Mouse (Mus musculus) ovary, postnatal 36 days (tissue): Measurements from ENCODE around the gene Atf1.

Experiments
- DNase-seq: peaks from one replicate; pipeline ENCODE4 v3.0.0; 2022; ENCODE audit warnings: low spot score, mixed read lengths

Gene Atf1

GRCm38 (mm10) chr15:100216173-100216572 lies 11.4 kb upstream of the Atf1 start:
- no peak for DNase-seq

GRCm38 (mm10) chr15:100218018-100218417 lies 9.6 kb upstream of the Atf1 start:
- no peak for DNase-seq

DNA sequence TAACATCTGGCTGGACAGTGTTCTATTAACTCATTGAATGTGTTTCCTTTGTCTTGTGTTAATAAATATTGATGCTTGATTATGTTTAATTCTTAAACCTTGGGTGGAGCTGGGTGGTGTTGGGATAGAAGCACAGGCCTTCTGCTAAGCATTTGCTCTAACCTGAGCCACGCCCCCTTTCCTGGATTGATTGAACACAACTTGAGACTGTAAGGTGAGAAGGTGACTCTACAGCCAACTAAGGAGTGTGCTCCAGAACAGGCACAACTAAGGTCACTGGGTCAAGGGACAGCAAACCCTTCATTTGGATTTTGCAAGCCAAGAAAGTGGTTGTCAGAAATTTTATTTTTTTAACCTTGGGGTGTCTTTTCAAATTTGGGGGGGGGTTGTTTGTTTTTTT lies 8.2 kb upstream of the Atf1 start:
- DNase-seq, result no peak

DNA sequence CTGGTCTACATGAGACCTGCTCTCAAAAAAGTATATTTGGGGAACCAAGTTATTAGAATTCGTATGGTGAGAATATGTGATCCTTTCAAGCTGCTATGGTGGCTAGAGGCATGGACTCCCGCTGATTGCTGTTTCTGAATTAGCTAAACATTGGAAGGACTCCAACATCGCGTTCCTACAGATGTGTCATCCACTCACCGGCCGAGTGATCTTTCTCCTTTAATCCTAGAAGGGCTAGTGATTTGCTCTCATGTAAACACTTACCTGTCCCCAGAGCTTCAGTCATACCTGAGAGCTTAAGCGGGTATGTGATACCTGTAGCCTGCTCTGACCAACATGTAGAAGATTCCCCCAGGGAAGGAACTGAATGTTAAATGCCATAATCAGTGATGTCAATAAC lies 6.7 kb upstream of the Atf1 start:
- DNase-seq, result no peak

- DNase-seq, result no peak
These were observed 2.2 kb upstream of the Atf1 start for GRCm38 (mm10) chr15:100225381-100225780.

DNA sequence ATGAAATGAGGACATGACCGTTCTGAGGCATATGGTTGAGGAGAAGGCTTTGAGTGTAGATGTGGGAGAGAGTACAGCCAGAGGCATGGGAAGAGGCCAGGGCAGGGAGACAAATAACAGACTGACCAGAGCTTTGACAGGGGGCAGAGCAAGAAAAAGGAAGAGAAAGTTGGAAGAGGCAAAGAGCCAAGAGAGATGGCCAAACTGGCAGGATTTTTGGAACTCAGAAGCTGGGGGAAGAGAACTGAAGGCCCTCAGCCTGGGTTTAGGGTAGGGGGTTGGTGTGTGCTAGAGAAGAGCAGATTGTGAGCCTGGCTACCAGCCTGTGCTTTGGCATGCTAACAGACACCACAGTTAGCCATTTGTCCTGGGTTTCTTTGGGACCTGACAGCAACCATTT lies 1.7 kb upstream of the Atf1 start:
- DNase-seq, result no peak

GRCm38 (mm10) chr15:100227031-100227662 lies 472 bp upstream of the Atf1 start:
- DNase-seq, result peak; percentile 31

GRCm38 (mm10) chr15:100228535-100229336 lies 1.1 kb downstream of the Atf1 start:
- no peak for DNase-seq

DNA sequence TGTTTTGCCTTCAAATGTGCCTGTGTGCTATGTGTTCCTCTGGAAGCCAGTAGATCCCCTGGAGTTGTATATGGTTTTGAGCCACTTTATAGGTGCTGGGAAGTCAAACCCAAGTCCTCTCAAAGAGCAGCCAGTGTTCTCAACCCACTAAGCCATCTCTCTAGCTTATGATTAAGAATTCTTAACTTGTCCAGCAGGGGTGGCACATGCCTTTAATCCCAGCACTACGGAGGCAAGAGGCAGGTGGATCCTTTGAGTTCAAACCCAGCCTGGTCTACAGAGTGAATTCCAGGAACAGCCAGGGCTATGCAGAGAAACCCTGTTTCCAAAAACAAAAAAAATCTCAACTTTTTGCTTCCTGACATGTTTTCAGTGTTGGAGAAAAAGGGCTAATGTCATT lies 3.0 kb downstream of the Atf1 start:
- no peak for DNase-seq

GRCm38 (mm10) chr15:100231616-100232525 lies 4.3 kb downstream of the Atf1 start:
- DNase-seq, result no peak

DNA sequence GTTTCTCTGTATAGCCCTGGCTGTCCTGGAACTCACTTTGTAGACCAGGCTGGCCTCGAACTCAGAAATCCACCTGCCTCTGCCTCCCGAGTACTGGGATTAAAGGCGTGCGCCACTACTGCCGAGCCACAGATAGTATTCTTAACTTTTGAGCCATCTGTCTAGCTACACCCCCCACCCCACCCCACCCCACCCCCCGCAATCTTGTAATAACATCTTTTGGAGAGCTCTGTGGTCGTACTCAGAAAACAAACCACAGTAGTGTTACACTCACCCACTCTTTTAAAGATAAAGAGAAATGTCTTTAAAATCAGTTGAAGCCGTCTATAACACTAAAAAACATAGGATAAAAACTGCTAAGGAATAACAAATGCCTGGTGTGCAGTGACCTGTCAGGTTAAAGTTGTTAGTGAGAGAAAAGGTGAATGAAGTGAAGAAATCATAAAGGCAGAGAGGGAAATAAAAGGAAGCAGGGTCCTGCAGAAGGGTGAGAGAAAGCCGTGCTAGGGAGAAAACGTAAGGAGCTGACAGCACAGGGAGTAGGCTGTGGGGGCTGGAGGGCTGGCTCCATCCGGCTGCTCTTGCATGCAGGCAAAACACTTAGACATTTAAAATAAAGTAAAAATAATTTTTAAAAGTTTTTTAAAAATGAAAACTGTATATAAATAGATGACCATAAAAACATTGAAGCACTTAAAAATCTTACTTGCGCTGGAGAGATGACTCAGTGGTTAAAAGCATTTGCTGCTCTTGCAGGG lies 7.8 kb downstream of the Atf1 start:
- no peak for DNase-seq

- no peak for DNase-seq
These were observed 9.3 kb downstream of the Atf1 start for GRCm38 (mm10) chr15:100236952-100237351.

DNA sequence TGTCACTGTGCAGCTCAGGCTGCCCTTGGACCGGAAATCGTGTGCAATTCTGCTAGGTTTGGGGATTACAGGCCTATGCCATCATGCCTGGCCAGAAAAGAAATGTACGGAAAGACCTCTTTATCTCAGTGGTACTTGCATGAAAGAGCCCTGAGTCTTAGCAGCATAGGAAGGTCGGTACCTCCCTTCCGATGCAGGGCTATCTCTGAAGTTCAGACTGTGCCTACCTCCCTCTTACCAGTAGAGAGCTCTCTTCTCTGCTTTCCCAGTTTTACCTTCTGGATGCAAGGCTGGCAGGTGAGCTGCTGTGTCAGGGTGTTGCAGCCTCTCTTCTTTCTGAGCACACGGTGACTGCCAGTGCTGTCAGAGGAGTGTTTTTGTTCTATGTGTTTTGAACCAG lies 14.2 kb downstream of the Atf1 start:
- no peak for DNase-seq

DNA sequence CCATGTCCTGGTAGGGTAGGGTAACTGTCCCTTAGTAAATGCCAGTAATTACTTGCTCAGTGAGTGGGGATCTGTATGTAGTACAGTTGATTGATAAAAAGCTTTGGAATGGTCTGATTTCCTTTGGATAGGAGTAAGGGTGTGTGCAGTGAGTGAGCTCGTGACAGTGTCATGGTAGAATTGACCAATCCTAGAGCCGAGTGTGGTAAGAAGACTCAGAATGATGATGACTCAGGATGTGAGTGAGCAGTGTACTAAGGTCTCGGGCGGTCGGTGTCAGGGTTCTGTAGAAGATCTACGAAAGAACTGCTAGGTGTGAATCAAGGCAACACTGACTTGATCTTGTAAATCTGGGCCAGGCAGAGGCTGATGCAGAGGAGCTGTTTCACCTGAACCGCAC lies 18.3 kb downstream of the Atf1 start:
- DNase-seq, result no peak

GRCm38 (mm10) chr15:100247296-100247695 lies 19.7 kb downstream of the Atf1 start:
- no peak for DNase-seq

DNA sequence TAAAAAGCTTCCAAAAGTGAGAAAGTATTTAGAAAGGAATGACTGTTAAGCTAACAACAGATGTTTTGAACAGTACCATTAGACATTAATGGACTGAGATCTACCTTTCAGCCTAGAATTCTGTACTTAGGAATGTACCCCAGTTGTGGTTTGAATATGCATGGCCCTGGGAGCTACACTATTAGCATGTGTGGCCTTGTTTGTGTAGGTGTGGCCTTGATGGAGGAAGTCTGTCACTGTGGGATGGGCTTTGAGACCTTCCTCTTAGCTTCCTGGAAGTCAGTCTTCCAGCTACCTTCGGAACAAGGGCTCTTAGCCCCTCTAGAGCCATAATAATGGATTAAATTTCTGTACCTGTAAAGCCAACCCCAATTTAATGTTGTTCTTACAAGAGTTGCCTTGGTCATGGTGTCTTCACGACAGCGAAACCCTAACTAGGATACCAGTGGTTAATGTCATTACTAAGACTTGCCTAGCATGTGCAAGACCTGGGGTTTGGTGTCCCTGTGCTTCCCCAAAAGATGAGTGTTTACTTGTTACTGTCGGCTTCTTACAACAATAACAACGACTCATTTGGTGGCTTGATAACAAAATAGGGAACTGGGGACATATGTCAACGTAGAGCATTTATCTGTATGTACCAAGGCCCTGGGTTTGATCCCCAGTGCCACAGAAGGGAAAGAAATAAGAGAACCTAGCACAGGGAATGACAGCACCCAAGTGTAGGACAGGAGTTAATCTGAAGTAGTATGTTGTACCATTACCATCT lies 21.2 kb downstream of the Atf1 start:
- DNase-seq, result no peak

DNA sequence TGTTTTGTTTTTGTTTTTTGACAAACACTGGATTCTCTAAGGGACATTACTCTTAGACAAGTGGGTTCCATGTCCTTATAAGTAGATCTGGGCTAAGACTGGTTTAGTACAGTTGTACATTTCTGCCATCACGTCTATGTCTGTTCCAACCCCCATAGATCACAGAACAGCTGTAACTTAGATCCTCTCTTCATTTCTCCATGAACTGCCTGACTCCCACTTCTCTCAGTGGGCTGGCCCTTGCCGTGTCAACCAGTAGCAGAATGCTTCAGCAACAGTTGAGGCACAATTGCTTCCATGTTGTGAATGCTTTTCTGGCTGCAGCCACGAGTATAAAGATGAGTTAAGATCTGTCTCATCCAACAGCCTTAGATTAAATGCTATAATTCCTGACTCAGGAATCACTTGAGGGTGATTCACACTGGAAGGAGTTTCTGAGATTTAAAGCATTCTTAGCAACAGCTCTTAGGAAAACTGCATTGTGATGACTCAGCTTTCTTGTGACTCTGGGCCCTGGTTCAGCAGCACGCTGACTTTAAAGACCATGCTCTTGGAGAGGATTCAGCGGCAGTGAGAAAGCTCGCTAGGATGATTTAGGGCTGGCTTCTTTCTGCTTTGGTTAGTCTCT lies 23.6 kb downstream of the Atf1 start:
- DNase-seq, result no peak

GRCm38 (mm10) chr15:100256386-100256785 lies 28.8 kb downstream of the Atf1 start:
- DNase-seq, result no peak

GRCm38 (mm10) chr15:100257305-100257704 lies 29.7 kb downstream of the Atf1 start:
- no peak for DNase-seq

- DNase-seq, result no peak
These were observed 31.2 kb downstream of the Atf1 start for GRCm38 (mm10) chr15:100258646-100259425.
